In the genomic region with DNA sequence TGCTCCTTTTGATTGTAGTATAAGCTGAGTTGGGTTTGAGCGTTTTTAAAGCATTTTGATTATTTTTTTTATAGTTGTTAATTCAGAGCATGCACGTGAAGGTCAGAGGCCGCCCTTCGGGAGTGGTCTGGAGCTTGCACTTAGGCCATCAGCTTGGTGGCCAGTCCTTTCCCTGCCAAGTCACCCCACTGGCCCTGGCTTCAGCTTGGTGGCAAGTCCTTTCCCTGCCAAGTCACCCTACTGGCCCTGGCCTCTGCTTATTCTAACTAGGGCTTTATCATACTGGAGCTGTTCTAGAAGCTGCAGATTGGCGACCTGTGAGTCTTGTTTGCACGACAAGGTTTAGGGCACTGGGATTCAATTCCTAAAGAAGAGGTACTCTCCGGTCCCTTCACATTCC, we compare ENCODE assay signal across 26 mouse cellular contexts. TPM values are rescaled to one million over a fixed set of nuclear protein-coding genes. Genes with fewer than 3 reads are reported as not detected.
"Had no signal": no experiment of that assay in that cellular context is flagged by ENCODE, and none has a peak within 500 bp of the region (broad histone marks: within the 10 kb centered on the region; RNA-seq: fewer than 3 reads in every experiment).

No protein-coding gene starts in this region.

- H3K9me3 ChIP-seq: lung, embryonic 15.5 days; midbrain, embryonic 10.5 days; midbrain, embryonic 12.5 days; neural tube, embryonic 13.5 days; neural tube, embryonic 15.5 days; stomach, embryonic 15.5 days had no signal

- H3K9ac ChIP-seq: liver, embryonic 15.5 days; liver, postnatal 0 days; lung, embryonic 15.5 days; midbrain, embryonic 12.5 days; neural tube, embryonic 13.5 days; neural tube, embryonic 15.5 days; stomach, embryonic 15.5 days had no signal

- H3K27me3 ChIP-seq: liver, embryonic 15.5 days; lung, embryonic 15.5 days; midbrain, embryonic 12.5 days; neural tube, embryonic 13.5 days; neural tube, embryonic 15.5 days; stomach, embryonic 15.5 days had no signal

- H3K4me2 ChIP-seq: liver, embryonic 15.5 days; lung, embryonic 15.5 days; midbrain, embryonic 12.5 days; neural tube, embryonic 13.5 days; neural tube, embryonic 15.5 days; stomach, embryonic 15.5 days had no signal

- ATAC-seq: liver, postnatal 0 days; lung, postnatal 0 days; midbrain, embryonic 16.5 days had no signal

- DNase-seq: liver, postnatal 0 days; lung, adult 2 months; lung, postnatal 14 days; lung, postnatal 36 days; midbrain, embryonic 14.5 days; retina, postnatal 1 day; right cerebral cortex, adult 18-20 months; thymus, adult 2 months; thymus, postnatal 25 days; thymus, postnatal 4 days had no signal

- H3K36me3 ChIP-seq: liver, embryonic 15.5 days; lung, embryonic 15.5 days; midbrain, embryonic 10.5 days; midbrain, embryonic 12.5 days; neural tube, embryonic 13.5 days; neural tube, embryonic 15.5 days; stomach, embryonic 15.5 days had no signal

- H3K4me3 ChIP-seq: liver, embryonic 15.5 days; lung, embryonic 15.5 days; midbrain, embryonic 10.5 days; midbrain, embryonic 12.5 days; myocyte; neural tube, embryonic 13.5 days; neural tube, embryonic 15.5 days; stomach, embryonic 15.5 days had no signal

- H3K27ac ChIP-seq: liver, embryonic 15.5 days; lung, embryonic 15.5 days; midbrain, embryonic 10.5 days; midbrain, embryonic 12.5 days; neural tube, embryonic 13.5 days; neural tube, embryonic 15.5 days; stomach, embryonic 15.5 days; stomach, postnatal 0 days had no signal

RNA-seq across cellular contexts. Expression of gene Gm11541, which starts 21.9 kb away (rescaled TPM):
- total RNA-seq: megakaryocyte-erythroid progenitor cell, adult 5-6 weeks had no signal
- polyA plus RNA-seq: liver, embryonic 15.5 days; liver, postnatal 0 days; lung, adult 2 months; midbrain, embryonic 10.5 days; midbrain, embryonic 12.5 days; midbrain, embryonic 14.5 days; midbrain, embryonic 16.5 days; myocyte; neural tube, embryonic 11.5 days; neural tube, embryonic 15.5 days; spleen, adult 2 months; testis, adult 2 months; thymus, adult 2 months; urinary bladder, adult 2 months had no signal
